19 mouse cellular contexts compared by ENCODE assay signal in genomic region chr3:9617101-9617500, GRCm38 (mm10). TPM values are rescaled to one million over a fixed set of nuclear protein-coding genes. Genes with fewer than 3 reads are reported as not detected.
DNase-seq lines count a peak whose midpoint lies in the region; ATAC-seq and TF ChIP-seq lines count a peak whose summit lies in the region.
"Had no signal": no experiment of that assay in that cellular context is flagged by ENCODE, and none has a peak within 500 bp of the region (broad histone marks: within the 10 kb centered on the region; RNA-seq: fewer than 3 reads in every experiment).

No protein-coding gene starts in this region.

- no peak for DNase-seq in hindbrain, postnatal 0 days (ENCODE audit: low spot score)
- no peak for DNase-seq in lung, embryonic 14.5 days
- no peak for DNase-seq in lung, postnatal 4 days
- DNase-seq in embryonic facial prominence, embryonic 14.5 days (ENCODE audit: low spot score): peak; percentile 45
- DNase-seq in mesoderm, embryonic 11.5 days (ENCODE audit: low read depth, low spot score): peak; percentile 39
- DNase-seq in gastrocnemius, postnatal 10 days: no peak
- DNase-seq in thymus, postnatal 10 days (ENCODE audit: low spot score in 2 of 2): no peak
- DNase-seq: cerebellum, adult 9-11 months; kidney, adult 9 months; layer of hippocampus, postnatal 36 days; left cerebral cortex, postnatal 4 days; spleen, adult 18-20 months had no signal

- no peaks in the 10 kb centered on the region for H3K36me3 ChIP-seq in hindbrain, postnatal 0 days (ENCODE audit: insufficient read depth, low read length)
- no peaks in the 10 kb centered on the region for H3K36me3 ChIP-seq in hindbrain, embryonic 12.5 days
- H3K36me3 ChIP-seq in lung, embryonic 14.5 days (ENCODE audit: insufficient read depth): no peaks in the 10 kb centered on the region
- H3K36me3 ChIP-seq in embryonic facial prominence, embryonic 14.5 days (ENCODE audit: control insufficient read depth, insufficient read depth, low read length): no peaks in the 10 kb centered on the region
- H3K36me3 ChIP-seq: forebrain, embryonic 12.5 days; heart, embryonic 12.5 days; hindbrain, embryonic 15.5 days; neural tube, embryonic 12.5 days; stomach, embryonic 15.5 days had no signal

- peak; percentile 22; the same call in 1 of the 2 replicates for TF ChIP-seq CTCF in hindbrain, postnatal 0 days (IDR thresholded peaks at IDR 0.05; ENCODE audit: low read depth)
- TF ChIP-seq CTCF in lung, embryonic 14.5 days (IDR thresholded peaks at IDR 0.05; ENCODE audit: low read depth): 0 out of 2 replicates have a peak, but pooled peaks have one; percentile 9

- no peak for ATAC-seq in hindbrain, postnatal 0 days
- ATAC-seq in hindbrain, embryonic 12.5 days (ENCODE audit: low FRiP score): no peak
- ATAC-seq in lung, embryonic 14.5 days (ENCODE audit: insufficient read depth): no peak
- ATAC-seq in embryonic facial prominence, embryonic 14.5 days (ENCODE audit: low read depth): peak; percentile 90

- H3K27ac ChIP-seq in hindbrain, postnatal 0 days: no peak overlapping the region
- H3K27ac ChIP-seq in hindbrain, embryonic 12.5 days: no peak overlapping the region
- H3K27ac ChIP-seq in lung, embryonic 14.5 days (ENCODE audit: low read depth): no peak overlapping the region
- no peak overlapping the region for H3K27ac ChIP-seq in embryonic facial prominence, embryonic 14.5 days (replicated peaks; ENCODE audit: low read depth, low read length)
- H3K27ac ChIP-seq: forebrain, embryonic 12.5 days; hindbrain, embryonic 15.5 days; neural tube, embryonic 12.5 days; stomach, embryonic 15.5 days had no signal

- H3K27me3 ChIP-seq in hindbrain, postnatal 0 days (ENCODE audit: insufficient read depth, low read length): no peaks in the 10 kb centered on the region
- no peaks in the 10 kb centered on the region for H3K27me3 ChIP-seq in hindbrain, embryonic 12.5 days
- H3K27me3 ChIP-seq in lung, embryonic 14.5 days (ENCODE audit: insufficient read depth, low read length): no peaks in the 10 kb centered on the region
- no peaks in the 10 kb centered on the region for H3K27me3 ChIP-seq in embryonic facial prominence, embryonic 14.5 days (replicated peaks; ENCODE audit: control insufficient read depth, insufficient read depth, low read length)
- H3K27me3 ChIP-seq: heart, embryonic 12.5 days; hindbrain, embryonic 15.5 days; neural tube, embryonic 12.5 days; stomach, embryonic 15.5 days had no signal

- H3K4me3 ChIP-seq in hindbrain, postnatal 0 days (ENCODE audit: low read length): no peak overlapping the region
- H3K4me3 ChIP-seq in hindbrain, embryonic 12.5 days: no peak overlapping the region
- no peak overlapping the region for H3K4me3 ChIP-seq in lung, embryonic 14.5 days (ENCODE audit: low read depth, low read length)
- no peak overlapping the region for H3K4me3 ChIP-seq in embryonic facial prominence, embryonic 14.5 days (ENCODE audit: low read depth, low read length)
- H3K4me3 ChIP-seq: forebrain, embryonic 12.5 days; heart, embryonic 12.5 days; hindbrain, embryonic 15.5 days; neural tube, embryonic 12.5 days; stomach, embryonic 15.5 days had no signal

- no peak overlapping the region for H3K4me2 ChIP-seq in hindbrain, postnatal 0 days (ENCODE audit: low read depth, low read length)
- no peak overlapping the region for H3K4me2 ChIP-seq in hindbrain, embryonic 12.5 days (replicated peaks)
- no peak overlapping the region for H3K4me2 ChIP-seq in lung, embryonic 14.5 days
- H3K4me2 ChIP-seq in embryonic facial prominence, embryonic 14.5 days (ENCODE audit: low read depth, low read length): no peak overlapping the region
- H3K4me2 ChIP-seq: forebrain, embryonic 12.5 days; heart, embryonic 12.5 days; hindbrain, embryonic 15.5 days; midbrain, embryonic 11.5 days; neural tube, embryonic 12.5 days; stomach, embryonic 15.5 days had no signal

- no peaks in the 10 kb centered on the region for H3K9me3 ChIP-seq in hindbrain, postnatal 0 days (ENCODE audit: low read length)
- no peaks in the 10 kb centered on the region for H3K9me3 ChIP-seq in hindbrain, embryonic 12.5 days (replicated peaks)
- no peaks in the 10 kb centered on the region for H3K9me3 ChIP-seq in lung, embryonic 14.5 days (ENCODE audit: low read depth, low read length)
- no peaks in the 10 kb centered on the region for H3K9me3 ChIP-seq in embryonic facial prominence, embryonic 14.5 days (ENCODE audit: control insufficient read depth, low read length)
- H3K9me3 ChIP-seq: forebrain, embryonic 12.5 days; heart, embryonic 12.5 days; hindbrain, embryonic 15.5 days; neural tube, embryonic 12.5 days; stomach, embryonic 15.5 days had no signal

- H3K9ac ChIP-seq in hindbrain, postnatal 0 days (replicated peaks; ENCODE audit: low read length): no peak overlapping the region
- H3K9ac ChIP-seq in hindbrain, embryonic 12.5 days: no peak overlapping the region
- H3K9ac ChIP-seq in lung, embryonic 14.5 days: no peak overlapping the region
- no peak overlapping the region for H3K9ac ChIP-seq in embryonic facial prominence, embryonic 14.5 days (ENCODE audit: low read depth, low read length)
- H3K9ac ChIP-seq: forebrain, embryonic 12.5 days; heart, embryonic 12.5 days; hindbrain, embryonic 15.5 days; neural tube, embryonic 12.5 days; stomach, embryonic 15.5 days had no signal

- no peaks in the 10 kb centered on the region for H3K4me1 ChIP-seq in hindbrain, postnatal 0 days (ENCODE audit: insufficient read depth, low read length)
- peaks cover 3% of the 10 kb centered on the region; the same call in 1 of the 2 replicates for H3K4me1 ChIP-seq in hindbrain, embryonic 12.5 days
- no peaks in the 10 kb centered on the region for H3K4me1 ChIP-seq in lung, embryonic 14.5 days (ENCODE audit: insufficient read depth)
- H3K4me1 ChIP-seq in embryonic facial prominence, embryonic 14.5 days (ENCODE audit: control insufficient read depth, insufficient read depth, low read length): peaks cover 14% of the 10 kb centered on the region
- H3K4me1 ChIP-seq: forebrain, embryonic 12.5 days; hindbrain, embryonic 15.5 days; neural tube, embryonic 12.5 days had no signal

- 78% methylated on average over 9 of the region's 9 CpGs for WGBS in hindbrain, postnatal 0 days
- WGBS in hindbrain, embryonic 12.5 days: 68% methylated on average over 9 of the region's 9 CpGs
- WGBS in lung, embryonic 14.5 days: 55% methylated on average over 9 of the region's 9 CpGs
- WGBS in embryonic facial prominence, embryonic 14.5 days: 27% methylated on average over 9 of the region's 9 CpGs

RNA-seq across cellular contexts. Expression of gene Zfp704, which starts 7.2 kb away (rescaled TPM):
- 57.5 and 58.4 TPM in 2 replicates for total RNA-seq in hindbrain, postnatal 0 days (2014; rRNA removed)
- 10.3 and 11.2 TPM in 2 replicates for polyA plus RNA-seq in hindbrain, postnatal 0 days (2015; fragmentation: Nextera tagmentation; extraction: Ambion mirVana)
- 7.2 and 8.6 TPM in 2 replicates for polyA plus RNA-seq in hindbrain, embryonic 12.5 days (2016; fragmentation: Nextera tagmentation; extraction: Ambion mirVana)
- polyA plus RNA-seq in lung, embryonic 14.5 days (2014; fragmentation: Nextera tagmentation; extraction: Ambion mirVana): 13.1 and 13.7 TPM in 2 replicates
- 11.7 and 11.9 TPM in 2 replicates for polyA plus RNA-seq in embryonic facial prominence, embryonic 14.5 days (2014; fragmentation: Nextera tagmentation; extraction: Ambion mirVana)
- 10 to 100 TPM; 13.4 to 16.6 TPM for total RNA-seq in gastrocnemius, postnatal 10 days (2021)

Comparison
In these comparisons a context has a peak if more than half of its experiments do, and no peak if none do; other contexts are left out.
1. DNase-seq: peak in embryonic facial prominence, embryonic 14.5 days (single experiment) and mesoderm, embryonic 11.5 days (single experiment); none in hindbrain, postnatal 0 days (single experiment), lung, embryonic 14.5 days (single experiment), lung, postnatal 4 days (0 of 2), gastrocnemius, postnatal 10 days (single experiment) and thymus, postnatal 10 days (0 of 2).